Mouse (Mus musculus): ENCODE measurements at regions not wholly inside any gene's neighbourhood (a gene's known extent, or its start where the extent isn't known, plus 50 kb on each side); places are given as distances from the start of the nearest gene placed in this dataset.

DNA sequence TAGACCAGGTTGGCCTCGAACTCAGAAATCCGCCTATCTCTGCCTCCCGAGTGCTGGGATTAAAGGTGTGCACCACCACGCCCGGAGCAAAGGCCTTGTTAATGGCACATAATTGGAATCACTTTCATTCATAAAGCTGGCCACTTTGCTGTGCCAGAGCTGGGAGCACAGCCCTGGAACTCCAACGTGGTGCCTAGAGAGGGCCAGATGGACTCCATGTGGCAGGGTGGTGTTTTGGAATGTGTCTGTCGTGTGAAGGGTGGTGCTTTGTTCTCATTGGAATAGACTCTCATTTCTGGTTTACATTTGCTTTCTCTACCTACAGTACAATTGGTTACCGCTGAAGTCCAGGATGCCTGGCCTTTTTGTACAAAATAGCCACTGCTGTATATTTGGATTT lies 150.2 kb downstream of the Cartpt start:
- Histone ChIP-seq H3K27ac (no peak overlapping the region), H3K9ac (no peak overlapping the region), H3K4me2 (no peak overlapping the region), H3K27me3 (no peaks in the 10 kb centered on the region), H3K36me3 (no peaks in the 10 kb centered on the region), H3K4me3 (no peak overlapping the region), H3K9me3 (no peaks in the 10 kb centered on the region), H3K4me1 (0 out of 2 replicates have a peak, but pooled peaks cover 4% of the 10 kb centered on the region)
- WGBS: 72% methylated on average over 8 of the region's 8 CpGs
- no peak for ATAC-seq (ENCODE audit: insufficient number of reproducible peaks, low FRiP score, low TSS enrichment, low read depth)

DNA sequence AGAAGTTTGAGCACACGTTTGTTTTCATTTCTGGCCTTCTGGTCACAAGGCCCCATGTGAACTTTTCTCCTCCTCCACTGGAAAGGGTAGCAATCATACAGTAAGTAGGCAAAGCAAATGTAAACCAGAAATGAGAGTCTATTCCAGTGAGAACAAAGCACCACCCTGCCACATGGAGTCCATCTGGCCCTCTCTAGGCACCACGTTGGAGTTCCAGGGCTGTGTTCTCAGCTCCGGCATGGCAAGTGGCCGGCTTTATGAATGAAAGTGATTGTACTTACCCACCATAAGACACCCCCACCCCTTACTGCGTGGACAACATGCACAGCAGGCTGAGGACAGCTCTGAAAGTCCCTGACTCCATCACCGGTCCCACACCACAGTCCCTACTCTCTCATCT lies 151.5 kb downstream of the Cartpt start:
- H3K4me3 ChIP-seq: no peak overlapping the region
- H3K9me3 ChIP-seq: no peaks in the 10 kb centered on the region
- H3K9ac ChIP-seq: no peak overlapping the region
- H3K27me3 ChIP-seq: no peaks in the 10 kb centered on the region
- H3K27ac ChIP-seq: no peak overlapping the region
- 68% methylated on average over 6 of the region's 6 CpGs for WGBS
- no peak for ATAC-seq (ENCODE audit: insufficient number of reproducible peaks, low FRiP score, low TSS enrichment, low read depth)
- no peak overlapping the region for H3K4me2 ChIP-seq
- 0 out of 2 replicates have a peak, but pooled peaks cover 4% of the 10 kb centered on the region for H3K4me1 ChIP-seq
- H3K36me3 ChIP-seq: no peaks in the 10 kb centered on the region

DNA sequence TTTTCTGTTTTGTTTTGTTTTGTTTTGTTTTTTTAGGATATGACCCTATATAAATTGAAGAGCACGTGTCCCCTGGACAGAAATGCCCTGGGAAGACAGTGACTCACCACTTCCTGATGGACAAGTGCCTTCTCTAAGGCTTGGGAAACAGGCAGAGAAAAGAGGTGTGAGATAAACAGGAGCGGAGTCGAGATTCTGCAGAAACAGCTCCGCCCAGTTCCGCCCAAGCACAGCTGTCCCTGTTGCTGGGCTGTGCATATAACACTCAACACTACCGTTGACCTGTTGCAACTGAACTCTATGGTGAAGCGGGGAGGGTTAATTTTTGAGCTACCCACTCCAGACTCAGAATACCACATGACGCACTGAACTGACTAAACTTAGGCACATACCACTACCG lies 152.8 kb downstream of the Cartpt start:
- H3K27ac ChIP-seq: no peak overlapping the region
- no peaks in the 10 kb centered on the region for H3K27me3 ChIP-seq
- H3K36me3 ChIP-seq: no peaks in the 10 kb centered on the region
- H3K4me1 ChIP-seq: peaks cover 10% of the 10 kb centered on the region
- H3K9ac ChIP-seq: no peak overlapping the region
- H3K4me2 ChIP-seq: no peak overlapping the region
- H3K4me3 ChIP-seq: no peak overlapping the region
- ATAC-seq (ENCODE audit: insufficient number of reproducible peaks, low FRiP score, low TSS enrichment, low read depth): no peak
- no peaks in the 10 kb centered on the region for H3K9me3 ChIP-seq
- 75% methylated on average over 9 of the region's 9 CpGs for WGBS

DNA sequence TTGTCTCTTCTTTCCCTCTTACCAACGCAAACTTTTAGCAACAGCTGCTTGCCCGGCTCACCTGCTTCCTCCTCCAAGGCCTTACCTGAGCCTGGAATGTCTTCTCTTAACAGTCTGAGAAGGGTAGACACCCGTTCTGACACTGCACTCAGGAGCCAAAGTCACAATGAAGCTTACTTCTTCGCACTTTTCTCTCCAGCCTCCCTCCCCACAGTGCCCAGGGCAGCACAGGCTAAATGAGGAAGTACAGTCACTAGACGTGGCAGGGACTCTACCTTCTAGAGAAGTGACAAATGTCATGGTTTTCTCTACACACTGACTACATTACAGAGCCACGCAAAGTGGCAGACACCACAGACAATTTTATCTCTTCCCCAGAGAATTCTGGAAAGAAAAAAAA lies 155.4 kb downstream of the Cartpt start:
- H3K4me2 ChIP-seq: no peak overlapping the region
- H3K9ac ChIP-seq: no peak overlapping the region
- 80% methylated on average over 6 of the region's 6 CpGs for WGBS
- H3K4me3 ChIP-seq: no peak overlapping the region
- ATAC-seq (ENCODE audit: insufficient number of reproducible peaks, low FRiP score, low TSS enrichment, low read depth): no peak
- no peaks in the 10 kb centered on the region for H3K27me3 ChIP-seq
- H3K27ac ChIP-seq: no peak overlapping the region
- H3K36me3 ChIP-seq: no peaks in the 10 kb centered on the region
- peaks cover 10% of the 10 kb centered on the region for H3K4me1 ChIP-seq
- H3K9me3 ChIP-seq: no peaks in the 10 kb centered on the region

- no peak overlapping the region for H3K4me3 ChIP-seq
- H3K4me2 ChIP-seq: no peak overlapping the region
- no peaks in the 10 kb centered on the region for H3K36me3 ChIP-seq
- 74% methylated on average over 7 of the region's 7 CpGs for WGBS
- no peak overlapping the region for H3K27ac ChIP-seq
- H3K27me3 ChIP-seq: no peaks in the 10 kb centered on the region
- no peak for ATAC-seq (ENCODE audit: insufficient number of reproducible peaks, low FRiP score, low TSS enrichment, low read depth)
- no peak overlapping the region for H3K9ac ChIP-seq
- H3K9me3 ChIP-seq: no peaks in the 10 kb centered on the region
- peaks cover 10% of the 10 kb centered on the region for H3K4me1 ChIP-seq
Observed at GRCm38 (mm10) chr13:99744790-99745120, 156.1 kb downstream of the Cartpt start.

DNA sequence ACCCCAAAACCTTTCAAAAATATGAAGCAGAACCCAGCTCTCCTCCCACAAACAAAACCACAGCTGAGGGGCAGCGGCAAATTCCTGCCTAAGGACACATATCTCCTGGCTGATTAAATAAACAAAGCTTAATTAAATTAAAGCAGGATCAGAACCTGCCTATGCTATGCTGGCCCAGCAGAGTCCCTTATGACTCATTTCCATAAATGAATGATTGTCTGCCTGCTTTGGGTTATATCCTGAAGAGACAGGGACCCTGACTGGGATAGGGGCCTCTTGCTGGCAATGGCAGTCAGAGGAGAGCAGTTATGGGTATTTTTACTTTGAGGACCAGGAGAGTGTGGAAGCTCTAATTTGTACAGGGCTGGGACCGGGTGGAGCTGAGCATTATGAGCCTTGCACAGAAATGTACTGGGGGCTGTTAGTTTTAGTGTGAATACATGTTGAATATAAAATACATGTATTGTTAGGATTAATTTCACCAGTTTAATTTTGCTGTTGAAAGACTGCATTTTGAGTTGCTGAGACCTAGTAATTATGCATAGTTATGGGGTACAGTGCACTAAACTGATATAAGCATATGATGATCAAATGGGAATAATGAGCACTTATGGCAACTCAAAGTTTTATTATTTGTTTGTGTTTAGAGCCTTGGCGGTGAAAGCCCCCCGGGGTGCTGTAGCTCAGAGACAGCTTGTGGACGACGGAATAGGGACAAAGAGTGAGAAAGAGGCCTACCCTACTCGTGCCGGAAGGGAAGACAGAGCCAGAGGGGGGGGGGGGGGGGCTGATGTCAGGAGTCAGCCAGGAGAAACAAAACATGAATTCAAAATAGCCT lies 156.7 kb downstream of the Cartpt start:
- Histone ChIP-seq H3K4me1 (peaks cover 9% of the 10 kb centered on the region), H3K36me3 (no peaks in the 10 kb centered on the region), H3K27ac (no peak overlapping the region), H3K9ac (no peak overlapping the region), H3K27me3 (no peaks in the 10 kb centered on the region), H3K4me3 (no peak overlapping the region), H3K4me2 (no peak overlapping the region), H3K9me3 (no peaks in the 10 kb centered on the region)
- ATAC-seq (ENCODE audit: insufficient number of reproducible peaks, low FRiP score, low TSS enrichment, low read depth): no peak
- 52% methylated on average over 8 of the region's 8 CpGs for WGBS

- ATAC-seq (ENCODE audit: insufficient number of reproducible peaks, low FRiP score, low TSS enrichment, low read depth): no peak
- Histone ChIP-seq H3K4me1 (peaks cover 6% of the 10 kb centered on the region), H3K9me3 (no peaks in the 10 kb centered on the region), H3K9ac (no peak overlapping the region), H3K4me3 (no peak overlapping the region), H3K4me2 (no peak overlapping the region), H3K27me3 (no peaks in the 10 kb centered on the region), H3K27ac (no peak overlapping the region), H3K36me3 (no peaks in the 10 kb centered on the region)
- 77% methylated on average over 2 of the region's 2 CpGs for WGBS
Observed at GRCm38 (mm10) chr13:99742507-99742906, 158.4 kb downstream of the Cartpt start.

- no peaks in the 10 kb centered on the region for H3K36me3 ChIP-seq
- H3K9me3 ChIP-seq: no peaks in the 10 kb centered on the region
- no peak overlapping the region for H3K9ac ChIP-seq
- 57% methylated on average over 2 of the region's 2 CpGs for WGBS
- no peak overlapping the region for H3K4me3 ChIP-seq
- no peak overlapping the region for H3K27ac ChIP-seq
- H3K4me2 ChIP-seq: no peak overlapping the region
- ATAC-seq (ENCODE audit: insufficient number of reproducible peaks, low FRiP score, low TSS enrichment, low read depth): no peak
- peaks cover 6% of the 10 kb centered on the region for H3K4me1 ChIP-seq
- H3K27me3 ChIP-seq: no peaks in the 10 kb centered on the region
Observed at GRCm38 (mm10) chr13:99741981-99742380, 158.9 kb downstream of the Cartpt start.

GRCm38 (mm10) chr13:99739420-99739819 lies 161.5 kb downstream of the Cartpt start:
- WGBS: 76% methylated on average over 1 of the region's 1 CpGs
- no peak for ATAC-seq (ENCODE audit: insufficient number of reproducible peaks, low FRiP score, low TSS enrichment, low read depth)
- Histone ChIP-seq H3K9ac (no peak overlapping the region), H3K27ac (no peak overlapping the region), H3K36me3 (no peaks in the 10 kb centered on the region), H3K4me1 (peaks cover 6% of the 10 kb centered on the region), H3K27me3 (no peaks in the 10 kb centered on the region), H3K9me3 (no peaks in the 10 kb centered on the region), H3K4me3 (no peak overlapping the region), H3K4me2 (no peak overlapping the region)

GRCm38 (mm10) chr13:99737271-99737670 lies 163.6 kb downstream of the Cartpt start:
- Histone ChIP-seq H3K36me3 (no peaks in the 10 kb centered on the region), H3K4me2 (no peak overlapping the region), H3K4me3 (no peak overlapping the region), H3K27ac (no peak overlapping the region), H3K4me1 (no peaks in the 10 kb centered on the region), H3K9ac (no peak overlapping the region), H3K9me3 (no peaks in the 10 kb centered on the region), H3K27me3 (no peaks in the 10 kb centered on the region)
- WGBS: 71% methylated on average over 3 of the region's 3 CpGs
- ATAC-seq (ENCODE audit: insufficient number of reproducible peaks, low FRiP score, low TSS enrichment, low read depth): no peak

GRCm38 (mm10) chr13:99729145-99729544 lies 171.7 kb downstream of the Cartpt start:
- Histone ChIP-seq H3K9ac (no peak overlapping the region), H3K27me3 (no peaks in the 10 kb centered on the region), H3K4me1 (peaks cover 4% of the 10 kb centered on the region; the same call in 1 of the 2 replicates), H3K4me2 (no peak overlapping the region), H3K27ac (no peak overlapping the region), H3K9me3 (no peaks in the 10 kb centered on the region), H3K4me3 (no peak overlapping the region), H3K36me3 (no peaks in the 10 kb centered on the region)
- no peak for ATAC-seq (ENCODE audit: insufficient number of reproducible peaks, low FRiP score, low TSS enrichment, low read depth)
- 33% methylated on average over 5 of the region's 5 CpGs for WGBS

DNA sequence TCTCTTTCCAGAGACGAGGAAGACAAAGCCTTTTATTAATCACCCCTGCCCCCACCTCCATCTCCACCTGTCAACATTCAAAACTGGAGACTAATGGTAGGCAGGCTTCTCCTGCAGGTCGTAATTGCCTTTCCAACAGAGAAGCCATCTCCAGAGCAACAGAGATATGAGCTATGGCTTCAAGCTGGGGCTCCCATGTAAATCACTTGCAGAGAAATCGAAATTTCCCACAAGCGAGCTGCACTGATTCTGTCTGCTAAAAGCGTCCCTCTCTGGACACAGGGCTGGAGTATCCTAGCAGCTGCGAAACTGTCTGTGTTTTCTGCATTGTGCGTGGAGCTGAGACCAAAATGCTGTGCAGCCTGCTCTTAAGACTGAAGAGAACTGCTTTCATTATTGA lies 176.6 kb downstream of the Cartpt start:
- Histone ChIP-seq H3K4me2 (no peak overlapping the region), H3K9ac (no peak overlapping the region), H3K4me3 (no peak overlapping the region), H3K27me3 (no peaks in the 10 kb centered on the region), H3K4me1 (peaks cover 3% of the 10 kb centered on the region; the same call in 1 of the 2 replicates), H3K9me3 (no peaks in the 10 kb centered on the region), H3K36me3 (no peaks in the 10 kb centered on the region), H3K27ac (no peak overlapping the region)
- 56% methylated on average over 7 of the region's 7 CpGs for WGBS
- ATAC-seq (ENCODE audit: insufficient number of reproducible peaks, low FRiP score, low TSS enrichment, low read depth): no peak
